Mouse (Mus musculus) kidney, embryonic 14.5 days (tissue): ENCODE results near the gene Mdga1. TPM values are rescaled to one million over a fixed set of nuclear protein-coding genes. Genes with fewer than 3 reads are reported as not detected.

Source experiments
- ATAC-seq: fragments of 200-750 bp; cut with Nextera tagmentation; 2 replicates; pipeline ENCODE4 v1.8.0; 2017; ENCODE audit warnings: moderate number of reproducible peaks, mild to moderate bottlenecking, moderate TSS enrichment, moderate library complexity; ENCODE audit not compliant: low FRiP score, low TSS enrichment
- H3K27ac ChIP-seq: fragments of 300-500 bp; sonication (generic); 2 replicates; pipeline ENCODE4 v1.5.1; 2014; ENCODE audit warnings: low read depth, mild to moderate bottlenecking, low read length, moderate library complexity, mixed read lengths
- H3K27me3 ChIP-seq: fragments of 300-500 bp; sonication (generic); 2 replicates; pipeline ENCODE4 v1.6.1; 2014; ENCODE audit warnings: mild to moderate bottlenecking, low read length; ENCODE audit not compliant: control insufficient read depth, insufficient read depth
- H3K36me3 ChIP-seq: fragments of 300-500 bp; sonication (generic); 2 replicates; pipeline ENCODE4 v1.6.1; 2014; ENCODE audit warnings: low read length, mixed read lengths; ENCODE audit not compliant: control insufficient read depth, insufficient read depth
- H3K4me1 ChIP-seq: fragments of 300-500 bp; sonication (generic); 2 replicates; pipeline ENCODE4 v1.6.1; 2014; ENCODE audit warnings: low read length, mixed read lengths; ENCODE audit not compliant: control insufficient read depth, insufficient read depth
- H3K4me2 ChIP-seq: fragments of 300-500 bp; sonication (generic); replicated peaks from 2 replicates; pipeline ENCODE4 v1.6.1; 2014; ENCODE audit warnings: low read depth, mild to moderate bottlenecking, low read length
- H3K4me3 ChIP-seq: fragments of 300-500 bp; sonication (generic); 2 replicates; pipeline ENCODE4 v1.5.1; 2014; ENCODE audit warnings: mild to moderate bottlenecking, low read length
- H3K9ac ChIP-seq: fragments of 300-500 bp; sonication (generic); 2 replicates; pipeline ENCODE4 v1.6.1; 2014; ENCODE audit warnings: low read depth, mild to moderate bottlenecking, low read length, moderate library complexity
- H3K9me3 ChIP-seq: fragments of 300-500 bp; sonication (generic); 2 replicates; pipeline ENCODE4 v1.6.1; 2016; ENCODE audit warnings: low read length; ENCODE audit not compliant: control insufficient read depth
- WGBS: fragments of 180-500 bp; shearing (Covaris S2); extraction: QIAGEN DNeasy Blood & Tissue Kit; methylation state at CpG from one replicate; pipeline ENCODE4 v1.1.7; 2014; 5-methylcytosine and 5-hydroxymethylcytosine counted together
- polyA plus RNA-seq: library from polyadenylated mRNA; unstranded; fragments of >200 nt; fragmentation: Nextera tagmentation; extraction: Ambion mirVana; gene quantifications from 2 replicates; pipeline ENCODE4 v1.2.1, GENCODE M21; 2014

The Mdga1 gene
- polyA plus RNA-seq, 1 experiment from 2014 or later: 1.6 TPM

GRCm38 (mm10) chr17:29973226-29973625, 3.3 kb upstream of the Mdga1 start:
- Histone ChIP-seq H3K4me2 (no peak overlapping the region), H3K4me1 (no peaks in the 10 kb centered on the region), H3K9ac (no peak overlapping the region), H3K27me3 (peaks cover 3% of the 10 kb centered on the region; the same call in 1 of the 2 replicates), H3K9me3 (no peaks in the 10 kb centered on the region), H3K27ac (no peak overlapping the region), H3K36me3 (no peaks in the 10 kb centered on the region), H3K4me3 (no peak overlapping the region)
- ATAC-seq: no peak
- WGBS: 93% methylated on average over 7 of the region's 7 CpGs

- 15% methylated on average over 15 of the region's 15 CpGs for WGBS
- Histone ChIP-seq H3K4me2 (0 out of 2 replicates have a peak overlapping the region, but pooled peaks have one; percentile 5), H3K4me1 (no peaks in the 10 kb centered on the region), H3K27ac (no peak overlapping the region), H3K9ac (no peak overlapping the region), H3K36me3 (no peaks in the 10 kb centered on the region), H3K27me3 (peaks cover 3% of the 10 kb centered on the region; the same call in 1 of the 2 replicates), H3K4me3 (no peak overlapping the region), H3K9me3 (no peaks in the 10 kb centered on the region)
- ATAC-seq: peak; percentile 78
Measured at GRCm38 (mm10) chr17:29971761-29972432, 2.0 kb upstream of the Mdga1 start.

GRCm38 (mm10) chr17:29965506-29965905, 4.4 kb downstream of the Mdga1 start:
- H3K27me3 ChIP-seq: peaks cover 3% of the 10 kb centered on the region
- H3K9me3 ChIP-seq: no peaks in the 10 kb centered on the region
- 20% methylated on average over 5 of the region's 5 CpGs for WGBS
- no peak for ATAC-seq
- no peak overlapping the region for H3K4me3 ChIP-seq
- no peaks in the 10 kb centered on the region for H3K36me3 ChIP-seq
- H3K27ac ChIP-seq: no peak overlapping the region
- H3K4me2 ChIP-seq: no peak overlapping the region
- peaks cover 22% of the 10 kb centered on the region for H3K4me1 ChIP-seq
- H3K9ac ChIP-seq: no peak overlapping the region

GRCm38 (mm10) chr17:29963730-29964259, 6.1 kb downstream of the Mdga1 start:
- Histone ChIP-seq H3K9ac (peak overlapping the region; percentile 29; the same call in 1 of the 2 replicates), H3K4me3 (peak overlapping the region; percentile 12), H3K4me1 (peaks cover 22% of the 10 kb centered on the region), H3K36me3 (no peaks in the 10 kb centered on the region), H3K27ac (no peak overlapping the region), H3K9me3 (peaks cover 3% of the 10 kb centered on the region; the same call in 1 of the 2 replicates), H3K27me3 (peaks cover 3% of the 10 kb centered on the region), H3K4me2 (peak overlapping the region; percentile 37)
- WGBS: 1% methylated on average over 11 of the region's 11 CpGs
- ATAC-seq: peak; percentile 59

GRCm38 (mm10) chr17:29955880-29956279, 14.0 kb downstream of the Mdga1 start:
- H3K4me2 ChIP-seq: no peak overlapping the region
- H3K4me1 ChIP-seq: peaks cover 3% of the 10 kb centered on the region; the same call in 1 of the 2 replicates
- H3K9ac ChIP-seq: no peak overlapping the region
- ATAC-seq: no peak
- 73% methylated on average over 8 of the region's 8 CpGs for WGBS
- H3K9me3 ChIP-seq: peaks cover 3% of the 10 kb centered on the region; the same call in 1 of the 2 replicates
- no peak overlapping the region for H3K27ac ChIP-seq
- H3K36me3 ChIP-seq: no peaks in the 10 kb centered on the region
- H3K4me3 ChIP-seq: no peak overlapping the region
- no peaks in the 10 kb centered on the region for H3K27me3 ChIP-seq

- Histone ChIP-seq H3K4me1 (peaks cover 3% of the 10 kb centered on the region; the same call in 1 of the 2 replicates), H3K9me3 (no peaks in the 10 kb centered on the region), H3K4me2 (no peak overlapping the region), H3K9ac (no peak overlapping the region), H3K4me3 (no peak overlapping the region), H3K27ac (no peak overlapping the region), H3K36me3 (no peaks in the 10 kb centered on the region), H3K27me3 (no peaks in the 10 kb centered on the region)
- no peak for ATAC-seq
- WGBS: 80% methylated on average over 5 of the region's 5 CpGs
Measured at GRCm38 (mm10) chr17:29954316-29954715, 15.6 kb downstream of the Mdga1 start.

- H3K4me2 ChIP-seq: no peak overlapping the region
- H3K36me3 ChIP-seq: no peaks in the 10 kb centered on the region
- H3K9me3 ChIP-seq: no peaks in the 10 kb centered on the region
- WGBS: 10% methylated on average over 6 of the region's 6 CpGs
- no peak overlapping the region for H3K4me3 ChIP-seq
- no peaks in the 10 kb centered on the region for H3K27me3 ChIP-seq
- H3K27ac ChIP-seq: no peak overlapping the region
- H3K9ac ChIP-seq: no peak overlapping the region
- peak; percentile 59; the same call in 1 of the 2 replicates for ATAC-seq
- peaks cover 11% of the 10 kb centered on the region for H3K4me1 ChIP-seq
Measured at GRCm38 (mm10) chr17:29951100-29951499, 18.8 kb downstream of the Mdga1 start.

GRCm38 (mm10) chr17:29950574-29950973, 19.3 kb downstream of the Mdga1 start:
- H3K9ac ChIP-seq: no peak overlapping the region
- no peaks in the 10 kb centered on the region for H3K9me3 ChIP-seq
- no peak overlapping the region for H3K4me2 ChIP-seq
- peaks cover 11% of the 10 kb centered on the region for H3K4me1 ChIP-seq
- no peaks in the 10 kb centered on the region for H3K27me3 ChIP-seq
- ATAC-seq: no peak
- H3K27ac ChIP-seq: no peak overlapping the region
- no peak overlapping the region for H3K4me3 ChIP-seq
- 91% methylated on average over 8 of the region's 8 CpGs for WGBS
- no peaks in the 10 kb centered on the region for H3K36me3 ChIP-seq

- no peak overlapping the region for H3K27ac ChIP-seq
- no peaks in the 10 kb centered on the region for H3K27me3 ChIP-seq
- H3K36me3 ChIP-seq: no peaks in the 10 kb centered on the region
- ATAC-seq: peak; percentile 75
- H3K4me2 ChIP-seq: no peak overlapping the region
- no peak overlapping the region; the same call in 1 of the 2 replicates for H3K9ac ChIP-seq
- no peak overlapping the region for H3K4me3 ChIP-seq
- WGBS: 33% methylated on average over 5 of the region's 5 CpGs
- peaks cover 11% of the 10 kb centered on the region for H3K4me1 ChIP-seq
- no peaks in the 10 kb centered on the region for H3K9me3 ChIP-seq
Measured at GRCm38 (mm10) chr17:29947271-29947714, 22.6 kb downstream of the Mdga1 start.
